Mouse (Mus musculus) small intestine, adult 2 months (tissue): Measurements from ENCODE around the gene Rarres1.

ENCODE experiments used
- CTCF ChIP-seq: fragments of 200-500 bp; IDR thresholded peaks from 2 replicates; pipeline ENCODE4 v1.5.1; 2012; ENCODE audit warnings: low read depth, mild to moderate bottlenecking, control low read depth, inconsistent platforms, low read length, moderate library complexity, mixed read lengths; ENCODE audit not compliant: insufficient replicate concordance, insufficient read length; ENCODE audit errors: extremely low read depth
- POLR2A ChIP-seq: fragments of 200-500 bp; IDR thresholded peaks from 2 replicates; pipeline ENCODE4 v1.6.1; 2012; ENCODE audit warnings: low read depth, mild to moderate bottlenecking, control low read depth, inconsistent platforms, low read length, moderate library complexity

- TF ChIP-seq CTCF, result no peak
- TF ChIP-seq POLR2A, result no peak
These were observed 38.0 kb upstream of the Rarres1 start for GRCm38 (mm10) chr3:67553281-67553680.
